Mouse (Mus musculus): ENCODE measurements at regions not wholly inside any gene's neighbourhood (a gene's known extent, or its start where the extent isn't known, plus 50 kb on each side); places are given as distances from the start of the nearest gene placed in this dataset.

DNA sequence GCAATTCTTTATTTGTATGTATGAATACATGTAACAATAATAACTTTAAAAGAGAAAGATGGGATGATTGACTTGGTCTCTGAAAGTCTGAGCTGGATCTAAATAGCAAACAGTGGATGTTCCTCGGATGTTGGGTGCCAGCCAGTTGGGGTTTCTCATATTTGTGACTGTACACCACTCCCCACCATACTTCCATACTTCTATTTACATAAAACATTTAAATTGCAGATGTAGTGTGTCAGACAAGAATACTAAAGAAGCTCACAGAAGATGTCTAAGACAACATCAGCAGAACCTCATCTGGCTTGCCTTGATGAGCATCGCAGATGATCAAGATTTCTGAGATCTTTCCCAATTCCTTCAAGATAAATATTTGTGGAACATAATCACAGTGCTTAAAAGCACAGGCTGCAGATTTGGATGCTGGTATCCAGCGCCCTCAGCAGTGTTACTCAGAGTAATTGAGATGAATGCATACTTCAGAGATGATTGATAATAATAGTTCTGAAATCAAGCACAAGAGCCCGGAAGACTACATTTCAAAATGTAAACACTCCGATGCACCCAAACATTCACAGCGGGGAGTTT is 762.0 kb upstream of the Intu start:
- in situ Hi-C loops (cut with MboI, MseI), result no loop called here

DNA sequence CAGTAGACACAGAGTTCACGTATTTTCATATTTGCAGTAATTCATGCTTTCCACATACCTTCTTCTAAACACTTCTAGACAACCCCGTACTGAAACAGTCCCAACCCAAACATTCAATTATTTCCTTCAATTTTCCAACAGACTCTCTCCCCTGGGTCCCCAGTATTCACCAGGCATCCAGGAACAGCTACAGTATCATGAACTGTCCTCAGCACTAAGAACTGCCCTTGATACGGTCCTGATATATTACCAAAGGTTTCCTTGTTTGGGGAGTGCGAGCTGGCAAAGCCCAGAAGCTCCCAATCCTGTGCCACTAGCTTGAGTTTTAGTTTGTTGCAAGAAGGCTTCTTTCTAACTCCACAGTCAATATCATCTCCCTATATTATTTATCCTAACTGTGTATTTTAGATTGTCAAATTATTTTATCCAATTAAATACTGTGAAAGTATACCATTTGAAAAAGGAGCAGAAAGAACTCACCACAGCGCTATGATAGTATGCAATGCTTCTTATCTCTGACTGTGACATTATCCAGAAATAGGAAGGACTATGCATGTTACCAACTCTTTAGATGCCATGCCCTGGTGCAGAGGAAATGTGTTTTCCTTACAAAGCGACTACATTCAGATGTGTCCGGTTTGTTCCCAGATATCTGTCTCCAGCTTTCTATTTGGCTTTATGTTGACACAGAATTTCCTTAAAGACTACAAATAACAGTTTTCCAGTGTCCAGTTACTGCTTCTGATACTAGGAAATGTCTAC is 754.6 kb upstream of the Intu start:
- in situ Hi-C loops (cut with MboI, MseI), result loop anchor here in 1 of 2 experiments (25.0 kb wide), 1 partner anchor 886 kb away; no protein-coding TSS in a partner anchor

DNA sequence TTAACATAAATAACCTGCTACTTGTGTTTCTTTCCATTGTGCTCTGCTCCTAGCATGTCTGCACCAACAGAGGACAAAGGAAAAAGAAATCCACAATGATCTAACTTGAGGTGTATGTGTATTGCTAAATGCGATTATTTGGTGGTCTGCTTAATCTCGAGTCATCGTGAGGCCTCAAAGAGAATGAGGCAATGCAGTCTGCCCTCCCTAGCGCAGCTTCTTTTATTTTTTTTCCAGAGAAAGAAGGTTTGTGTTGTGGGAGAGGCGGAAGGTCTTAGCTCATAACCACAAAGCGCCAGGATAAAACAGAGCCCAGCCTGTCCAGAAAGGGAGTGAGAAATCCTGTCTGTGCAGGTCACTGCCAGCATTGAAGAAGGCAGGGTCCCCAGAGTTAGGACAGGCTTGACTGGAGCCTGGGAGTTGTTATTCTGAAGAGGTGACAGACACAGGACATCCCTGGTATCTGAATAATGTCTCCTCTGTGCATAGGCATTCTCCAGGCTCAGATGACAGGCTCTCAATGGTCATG is 751.3 kb upstream of the Intu start:
- in situ Hi-C loops (cut with MboI, MseI), result loop anchor here in 1 of 2 experiments (25.0 kb wide), 1 partner anchor 883 kb away; no protein-coding TSS in a partner anchor

DNA sequence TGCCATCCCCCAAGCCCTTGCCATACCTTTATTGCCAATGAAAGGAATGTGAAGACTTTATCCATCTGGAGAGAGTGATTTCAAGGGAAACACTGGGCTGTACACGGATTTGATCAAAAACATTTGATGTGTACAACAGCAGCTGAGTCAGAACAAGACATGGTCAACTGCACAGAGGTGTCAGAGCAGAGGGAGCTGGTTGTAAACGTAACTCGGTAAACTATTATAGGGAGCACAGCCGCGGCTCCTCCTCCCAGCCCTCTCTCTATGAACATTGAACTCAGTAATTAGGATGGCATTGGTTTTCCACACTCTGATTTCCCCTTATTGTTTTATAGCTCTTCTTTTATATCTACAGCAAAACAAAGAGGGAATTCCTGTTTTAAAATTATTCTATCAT is 750.8 kb upstream of the Intu start:
- in situ Hi-C loops (cut with MboI, MseI), result loop anchor here in 1 of 2 experiments (25.0 kb wide), 1 partner anchor 882 kb away; no protein-coding TSS in a partner anchor

DNA sequence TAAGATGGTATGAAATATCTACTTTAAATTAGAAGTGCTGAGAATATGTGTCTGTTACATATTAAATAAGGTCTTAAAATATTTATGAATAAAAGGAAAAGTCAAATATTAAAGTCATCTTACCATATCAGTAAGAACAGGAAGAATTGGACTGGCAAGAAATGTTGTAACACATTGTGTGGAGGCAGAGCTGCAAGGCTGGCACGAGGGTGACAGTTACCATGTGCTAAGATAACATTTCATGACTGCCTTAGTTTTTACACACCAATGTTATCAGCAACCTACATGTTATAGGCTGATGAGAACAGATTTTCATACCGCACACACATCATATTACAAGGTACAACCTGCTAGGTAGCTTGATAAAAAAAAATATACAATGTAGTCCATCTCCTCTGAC is 746.2 kb upstream of the Intu start:
- in situ Hi-C loops (cut with MboI, MseI), result loop anchor here in 1 of 2 experiments (25.0 kb wide), 1 partner anchor 877 kb away; no protein-coding TSS in a partner anchor

DNA sequence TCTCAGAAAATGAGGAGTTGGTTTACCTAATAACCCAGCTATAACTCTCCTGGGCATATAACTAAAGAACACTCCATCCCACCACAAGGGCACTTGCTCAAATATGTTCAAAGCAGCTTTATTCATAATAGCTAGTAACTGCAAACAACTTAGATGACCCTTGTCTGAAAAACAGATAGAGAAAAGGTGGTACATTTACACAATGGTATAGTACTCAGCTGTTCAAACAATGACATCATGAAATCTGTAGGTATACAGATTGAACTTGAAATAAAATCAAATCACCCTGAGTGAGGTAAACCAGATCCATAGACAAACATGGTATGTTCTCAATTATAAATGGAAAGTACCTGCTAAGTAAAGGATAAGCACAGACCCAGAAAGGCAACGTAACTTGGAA is 721.5 kb upstream of the Intu start:
- in situ Hi-C loops (cut with MboI, MseI), result loop anchor here (5.0 to 25.0 kb wide), 2 partner anchors 603 to 922 kb away; partner anchors contain the start of gene Fat4 (in 1 of the 2)

DNA sequence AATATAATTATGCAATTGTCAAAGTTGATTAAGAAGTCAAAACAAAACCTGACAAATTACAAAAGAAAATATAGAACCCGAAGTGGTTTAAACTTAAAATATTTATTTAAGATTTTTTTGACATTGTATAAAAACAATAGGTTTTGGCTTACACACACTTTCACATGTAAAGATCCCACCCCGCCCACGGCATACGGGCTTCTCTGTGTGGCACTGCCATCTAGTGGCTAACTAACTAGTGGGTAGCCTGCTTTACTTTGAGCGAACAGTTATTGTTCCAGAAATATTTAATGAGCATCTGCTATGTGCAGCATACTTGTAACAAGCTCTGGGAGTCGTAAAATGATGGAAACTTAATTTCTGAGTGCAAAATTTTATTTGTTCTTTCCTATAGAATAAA is 716.3 kb upstream of the Intu start:
- in situ Hi-C loops (cut with MboI, MseI), result loop anchor here (10.0 to 25.0 kb wide), 3 partner anchors 597 to 1740 kb away; no protein-coding TSS in a partner anchor

DNA sequence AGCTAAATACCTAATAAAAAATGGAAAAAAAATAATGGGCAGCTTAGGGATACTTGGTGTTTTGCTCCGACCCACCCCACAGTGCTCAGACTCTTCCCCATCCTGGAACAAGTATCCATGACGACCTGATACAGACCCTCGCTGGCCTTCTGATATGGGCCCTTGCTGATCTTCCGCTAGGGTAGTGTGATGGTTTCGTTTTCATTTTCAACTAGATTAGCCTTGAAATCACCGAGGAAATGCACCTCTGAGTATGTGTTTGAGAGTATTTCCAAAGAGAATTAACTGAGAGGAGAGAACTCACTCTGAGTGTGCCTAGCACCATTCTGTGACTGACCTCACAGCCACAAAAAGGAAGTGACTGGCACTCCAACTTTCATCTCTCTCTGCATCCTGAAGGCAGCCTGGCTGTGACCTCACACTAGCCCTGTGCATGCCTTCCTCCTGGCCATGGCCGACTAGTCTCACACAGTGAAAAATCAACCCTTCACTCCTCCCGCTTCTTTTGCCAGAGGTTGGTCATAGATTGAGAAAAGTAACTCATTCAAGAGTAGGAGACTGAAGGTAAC is 700.5 kb upstream of the Intu start:
- in situ Hi-C loops (cut with MboI, MseI), result loop anchor here in 1 of 2 experiments (10.0 kb wide), 1 partner anchor 834 kb away; no protein-coding TSS in a partner anchor

DNA sequence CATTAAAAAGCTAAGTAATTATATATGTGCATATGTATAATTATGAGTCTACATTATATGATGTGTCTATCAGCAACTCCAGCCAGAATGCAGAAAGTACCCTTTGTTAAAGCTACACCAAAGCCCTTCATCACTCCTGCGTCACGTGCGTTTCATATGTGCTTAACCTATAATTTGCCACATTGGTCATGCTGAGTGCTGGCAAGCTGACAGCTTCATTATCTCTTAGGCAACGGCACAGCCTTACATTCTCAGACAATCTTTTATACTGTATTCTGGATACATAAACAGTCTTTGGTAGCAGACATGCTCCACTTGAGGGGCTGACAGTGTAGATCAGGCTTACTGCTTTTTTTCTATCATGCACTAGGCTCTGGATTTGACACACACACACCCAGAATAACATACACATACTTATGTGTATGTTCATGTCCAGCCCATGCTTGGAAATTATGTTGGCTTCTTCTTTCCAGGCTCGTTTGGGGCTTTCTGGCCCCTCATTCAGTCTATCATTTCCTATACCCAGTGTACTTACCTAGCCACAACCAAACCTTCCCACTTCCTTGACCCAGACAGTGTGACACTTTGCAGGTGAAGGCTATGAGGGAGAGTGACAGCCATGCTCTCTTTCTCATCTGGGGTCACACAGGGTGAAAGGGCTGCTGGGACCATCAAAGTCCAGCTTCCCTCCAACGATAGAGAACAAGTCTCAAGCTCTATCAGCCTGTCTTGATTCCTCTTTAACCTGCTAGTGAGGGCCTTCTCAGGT is 692.5 kb upstream of the Intu start:
- in situ Hi-C loops (cut with MboI, MseI), result loop anchor here in 1 of 2 experiments (5.0 to 10.0 kb wide), 2 partner anchors 284 to 826 kb away; no protein-coding TSS in a partner anchor

DNA sequence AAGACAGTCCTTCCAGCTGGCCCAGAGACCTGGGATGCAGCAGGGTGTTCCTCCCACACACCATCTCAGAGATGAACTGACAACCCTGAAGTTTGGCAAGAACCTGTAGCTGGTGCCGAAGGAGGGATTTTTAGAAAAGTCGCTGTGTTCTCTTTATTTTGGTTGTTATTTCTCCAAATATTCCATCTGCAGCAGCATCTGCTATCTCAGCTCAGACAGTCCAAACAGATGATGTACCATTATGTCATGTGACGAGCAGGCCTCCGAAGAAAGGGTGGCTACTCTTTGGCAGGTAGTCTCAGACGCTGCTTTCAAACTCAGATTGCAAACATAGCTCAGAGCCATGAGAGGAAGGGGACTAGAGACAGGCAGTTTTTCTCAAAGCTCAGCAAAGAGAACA is 690.1 kb upstream of the Intu start:
- in situ Hi-C loops (cut with MboI, MseI), result no loop called here

DNA sequence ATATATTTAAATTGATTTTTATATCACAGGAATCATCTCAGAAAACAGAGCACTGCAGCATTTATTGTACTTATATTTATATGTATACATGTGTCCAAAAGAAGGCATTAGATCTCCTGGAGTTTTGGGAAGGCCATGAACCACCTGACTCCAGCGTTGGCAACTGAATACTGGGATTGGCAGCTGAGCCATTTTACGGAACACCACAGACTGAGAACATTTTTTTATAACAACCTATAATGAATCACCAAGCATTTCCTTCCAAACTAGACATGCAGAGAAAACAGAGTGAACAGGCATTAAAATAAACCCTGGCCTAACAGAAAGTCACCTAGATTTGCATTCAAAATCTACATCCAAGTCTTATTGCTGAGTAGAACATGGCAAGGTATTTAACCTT is 686.0 kb upstream of the Intu start:
- in situ Hi-C loops (cut with MboI, MseI), result no loop called here

DNA sequence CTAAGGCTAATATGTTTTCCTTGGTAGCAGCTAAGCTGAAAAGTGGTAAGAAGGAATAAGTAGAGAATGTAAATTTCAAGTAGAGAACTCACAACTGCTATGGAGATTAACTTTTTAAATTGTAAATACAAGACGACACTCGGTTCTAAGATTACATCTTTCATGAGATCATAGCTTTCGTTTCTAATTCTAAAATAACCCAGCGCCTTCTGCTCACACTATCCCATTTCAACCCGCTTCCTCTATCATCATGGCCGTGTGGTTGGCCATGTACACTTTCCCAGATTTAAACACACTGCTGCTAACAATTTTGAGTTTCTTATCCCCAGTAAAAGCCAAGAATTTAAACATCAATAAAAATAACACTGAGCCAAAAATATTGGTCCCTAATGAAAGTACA is 682.3 kb upstream of the Intu start:
- in situ Hi-C loops (cut with MboI, MseI), result no loop called here

DNA sequence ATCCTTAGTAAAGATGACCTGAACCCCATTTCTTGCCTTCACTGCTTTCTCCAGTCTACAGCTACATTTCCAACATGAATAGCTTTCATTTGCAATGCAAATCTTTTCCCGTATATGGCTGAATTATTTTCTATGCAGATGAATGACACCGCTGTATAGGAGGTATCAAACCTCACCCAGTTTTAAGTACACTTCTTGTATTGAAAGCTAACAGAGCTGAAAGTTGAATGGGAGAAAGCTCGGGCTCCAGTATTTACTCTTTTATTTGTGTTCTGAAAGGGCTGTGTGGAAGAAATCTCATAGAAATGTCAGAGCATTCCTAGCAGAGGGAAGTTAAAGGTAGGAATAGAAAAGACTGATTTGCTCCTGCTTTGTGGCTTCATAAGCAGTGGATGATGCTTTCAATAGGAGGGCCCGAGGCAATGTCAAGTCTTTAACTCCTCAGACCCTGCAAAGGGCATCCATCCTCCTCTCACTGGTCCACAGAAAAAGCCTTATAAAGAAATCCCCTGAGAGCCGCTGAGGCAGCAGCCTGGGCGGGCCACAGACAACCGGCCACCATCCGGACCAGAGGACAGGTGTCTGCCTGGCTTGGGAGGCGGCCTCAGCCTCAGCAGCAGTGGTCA is 673.8 kb upstream of the Intu start:
- in situ Hi-C loops (cut with MboI, MseI), result no loop called here

DNA sequence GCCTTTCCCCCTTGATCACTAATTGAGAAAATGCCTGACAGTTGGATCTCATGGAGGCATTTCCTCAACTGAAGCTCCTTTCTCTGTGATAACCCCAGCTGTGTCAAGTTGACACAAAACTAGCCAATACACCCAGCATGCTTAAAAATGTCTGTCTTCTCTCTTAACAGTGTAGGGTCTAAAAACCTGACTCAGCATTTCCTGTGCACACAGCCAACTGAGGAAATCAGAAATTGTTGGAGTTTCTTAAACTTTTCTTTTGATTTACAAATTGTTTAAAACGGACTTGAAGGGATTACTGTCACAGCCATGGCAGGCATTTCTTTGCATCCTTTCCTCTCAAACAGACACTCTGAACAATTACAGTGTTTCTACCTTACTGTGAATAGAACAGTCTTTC is 655.0 kb upstream of the Intu start:
- in situ Hi-C loops (cut with MboI, MseI), result loop anchor here in 1 of 2 experiments (25.0 kb wide), 1 partner anchor 786 kb away; no protein-coding TSS in a partner anchor

DNA sequence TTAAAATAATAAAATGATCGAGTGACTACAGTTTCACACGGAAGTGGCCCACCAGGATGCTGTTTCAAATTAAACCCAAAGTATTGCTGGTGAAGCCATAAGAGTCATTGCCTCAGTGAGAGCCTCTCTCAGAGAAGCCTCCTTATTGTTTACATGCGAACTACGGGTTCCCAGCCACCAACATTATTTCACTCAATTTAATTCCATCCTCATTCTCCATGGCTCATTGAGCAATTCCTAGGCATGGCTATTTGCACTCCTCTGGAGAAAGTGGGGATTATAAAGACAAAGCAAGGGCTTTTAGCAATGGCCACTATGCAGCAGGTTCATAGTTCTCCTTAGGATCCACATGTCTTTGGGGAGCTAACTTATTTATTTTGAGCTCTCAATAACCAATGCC is 646.7 kb upstream of the Intu start:
- in situ Hi-C loops (cut with MboI, MseI), result loop anchor here in 1 of 2 experiments (25.0 kb wide), 1 partner anchor 778 kb away; no protein-coding TSS in a partner anchor

DNA sequence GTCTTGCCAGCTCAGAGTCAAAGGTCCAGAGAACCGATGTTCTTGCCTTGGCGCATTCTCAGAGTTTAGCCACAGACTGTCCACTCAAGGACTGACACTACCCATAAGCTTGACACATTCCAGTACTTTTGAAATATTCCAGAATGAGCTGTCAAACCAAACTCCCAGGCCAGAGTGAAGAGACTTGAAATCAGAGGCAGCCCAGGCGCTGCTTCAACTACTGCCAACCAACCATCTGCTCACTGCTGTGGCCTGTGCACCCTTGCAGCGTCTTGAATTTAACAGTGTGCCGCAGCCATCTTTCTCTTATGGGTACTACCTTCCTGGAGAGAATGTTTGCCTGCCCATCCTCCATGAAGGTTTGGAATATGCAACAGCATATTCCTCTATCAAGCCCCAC is 642.7 kb upstream of the Intu start:
- in situ Hi-C loops (cut with MboI, MseI), result loop anchor here in 1 of 2 experiments (25.0 kb wide), 1 partner anchor 774 kb away; no protein-coding TSS in a partner anchor

DNA sequence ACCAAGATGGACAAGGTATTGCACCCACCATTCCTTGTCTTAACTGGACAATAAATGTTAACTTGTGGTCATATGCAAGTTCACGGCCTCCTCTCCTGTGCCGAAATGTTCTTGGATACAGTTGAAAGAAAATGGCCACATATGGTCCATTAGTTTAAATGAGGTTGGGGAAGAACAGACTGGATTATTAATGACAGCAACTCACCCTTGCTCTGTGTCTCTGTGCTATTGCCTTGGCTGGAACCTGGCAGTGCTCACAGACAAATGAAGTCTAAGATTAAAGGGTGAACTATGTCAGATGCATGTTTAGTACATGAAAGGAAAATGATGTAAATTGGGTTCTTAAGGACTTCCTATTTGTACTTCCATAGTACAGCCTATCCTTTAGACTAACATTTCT is 641.9 kb upstream of the Intu start:
- in situ Hi-C loops (cut with MboI, MseI), result loop anchor here in 1 of 2 experiments (25.0 kb wide), 1 partner anchor 773 kb away; no protein-coding TSS in a partner anchor

DNA sequence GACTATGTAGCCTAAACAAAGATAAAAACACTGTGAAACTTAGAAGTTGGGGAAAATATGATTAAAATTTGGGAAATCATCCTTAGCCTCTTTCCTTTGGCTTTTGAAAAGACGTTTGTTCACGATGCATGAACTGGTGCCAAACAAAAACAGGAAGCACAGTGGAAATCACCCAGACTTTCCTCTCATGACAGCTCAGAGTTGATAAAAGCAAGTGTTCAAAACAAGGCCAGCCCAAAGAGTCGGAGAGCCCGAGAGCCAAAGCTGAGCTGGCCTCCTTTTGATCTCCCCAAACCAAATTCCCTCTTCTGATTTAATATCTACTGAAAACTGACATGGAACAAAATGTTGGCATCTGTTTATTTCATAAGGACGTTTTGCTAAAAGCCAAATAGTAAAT is 632.1 kb upstream of the Intu start:
- in situ Hi-C loops (cut with MboI, MseI), result loop anchor here in 1 of 2 experiments (25.0 kb wide), 1 partner anchor 763 kb away; no protein-coding TSS in a partner anchor

DNA sequence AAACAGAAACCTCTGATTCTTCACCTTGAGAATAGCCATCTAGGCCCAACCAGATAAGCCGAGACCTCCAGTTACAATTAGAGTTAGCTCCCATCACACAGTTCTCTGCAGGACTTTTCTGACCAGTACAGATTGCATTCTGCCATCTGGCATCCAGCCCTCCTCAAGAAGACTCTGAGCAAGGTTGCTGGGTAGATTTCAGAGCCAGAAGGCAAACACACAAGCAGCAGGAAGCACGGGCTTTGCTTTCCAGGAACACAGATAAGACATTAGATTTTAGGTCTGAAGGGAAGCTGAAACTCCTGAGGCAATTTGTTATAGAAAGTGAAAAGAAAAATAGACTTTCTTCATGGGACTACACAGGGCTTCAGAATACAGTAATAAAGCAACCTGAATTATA is 630.9 kb upstream of the Intu start:
- in situ Hi-C loops (cut with MboI, MseI), result loop anchor here in 1 of 2 experiments (25.0 kb wide), 1 partner anchor 1238 kb away; no protein-coding TSS in a partner anchor

DNA sequence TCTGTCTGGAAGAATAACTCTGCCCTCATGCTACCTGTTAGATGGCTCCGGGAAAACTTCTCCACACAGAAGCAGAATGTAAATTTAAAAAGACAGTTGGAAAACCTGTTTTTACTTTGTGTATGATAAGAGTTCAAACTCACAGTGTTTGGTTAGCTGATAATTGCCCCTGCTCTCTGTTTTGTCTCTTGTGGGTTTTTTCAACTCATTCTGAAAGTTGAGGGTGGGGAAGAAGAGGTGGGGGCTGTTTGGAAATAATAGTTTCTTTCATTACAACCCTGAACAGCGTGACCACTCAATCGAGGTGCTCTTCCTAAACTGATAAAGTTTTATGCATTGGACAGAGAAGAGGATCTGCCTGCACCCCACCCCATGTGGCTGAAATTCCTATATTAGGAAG is 626.7 kb upstream of the Intu start:
- in situ Hi-C loops (cut with MboI, MseI), result loop anchor here in 1 of 2 experiments (25.0 kb wide), 1 partner anchor 1242 kb away; no protein-coding TSS in a partner anchor
